Mouse (Mus musculus): ENCODE measurements around the gene Tent4a.

DNA sequence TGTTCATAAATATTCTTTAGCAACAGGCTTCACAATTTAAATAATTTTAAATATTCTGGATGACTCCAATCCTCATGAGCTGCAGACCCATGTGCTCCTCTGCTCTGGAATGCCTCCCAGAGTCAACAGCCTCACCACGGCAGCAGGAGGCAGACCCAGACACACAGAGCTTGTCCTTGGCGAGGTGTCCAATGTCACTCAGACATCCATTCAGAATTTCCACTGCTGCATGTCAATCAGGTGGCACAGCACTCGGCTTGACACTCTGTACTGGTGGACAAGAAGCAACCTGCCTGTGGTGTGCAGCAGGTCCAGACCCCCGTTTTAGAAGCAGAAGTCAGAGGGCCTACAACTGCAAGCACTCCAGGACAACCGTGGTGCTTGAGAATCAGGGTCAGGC lies 36.1 kb downstream of the Tent4a start:
- no peak for TF ChIP-seq CTCF (IDR thresholded peaks at IDR 0.05; ENCODE audit: borderline replicate concordance, insufficient read depth, low read length)
- no peak for TF ChIP-seq POLR2A (IDR thresholded peaks at IDR 0.05; ENCODE audit: low read depth, low read length)

Measured in embryonic fibroblast, embryonic 13.5 days (primary cell).